Comparison of ENCODE assay signal across 15 mouse cellular contexts in genomic region chr6:31260645-31261345, GRCm38 (mm10).
DNase-seq lines count a peak whose midpoint lies in the region; ATAC-seq and TF ChIP-seq lines count a peak whose summit lies in the region.
"Had no signal": no experiment of that assay in that cellular context is flagged by ENCODE, and none has a peak within 500 bp of the region (broad histone marks: within the 10 kb centered on the region; RNA-seq: fewer than 3 reads in every experiment).

No protein-coding gene starts in this region.

- intact Hi-C loops in gastrocnemius, postnatal 14 days (cut with DNase I; ENCODE audit: low total_unique reads): no loop called here

- no peak for TF ChIP-seq CTCF in kidney, adult 2 months (conservative IDR thresholded peaks at IDR 0.05; ENCODE audit: insufficient read depth, insufficient read length, low read depth, low read length)

- peak overlapping the region; percentile 64 for H3K27ac ChIP-seq in kidney, adult 2 months (ENCODE audit: insufficient read depth, low read depth, low read length)
- no peak overlapping the region for H3K27ac ChIP-seq in kidney, embryonic 16.5 days (ENCODE audit: low read length)
- H3K27ac ChIP-seq: hindbrain, postnatal 0 days; left cerebral cortex, adult 2 months; liver, embryonic 14.5 days had no signal

- WGBS in kidney, adult 2 months: 63% methylated on average over 10 of the region's 10 CpGs
- WGBS in kidney, embryonic 16.5 days: 80% methylated on average over 10 of the region's 10 CpGs

- H3K4me3 ChIP-seq in kidney, adult 2 months (ENCODE audit: insufficient read depth, low read depth, low read length): no peak overlapping the region
- H3K4me3 ChIP-seq in kidney, embryonic 16.5 days (ENCODE audit: low read length): no peak overlapping the region
- H3K4me3 ChIP-seq: left cerebral cortex, adult 2 months had no signal

- H3K4me1 ChIP-seq in kidney, adult 2 months (ENCODE audit: control insufficient read depth, insufficient read depth, low read length): peaks cover 30% of the 10 kb centered on the region
- no peaks in the 10 kb centered on the region for H3K4me1 ChIP-seq in kidney, embryonic 16.5 days (ENCODE audit: insufficient read depth, low read length)

- DNase-seq in gastrocnemius, adult 18-20 months (ENCODE audit: low spot score): peak; percentile 52
- no peak for DNase-seq in gastrocnemius, postnatal 14 days
- DNase-seq in kidney, adult 2 months: peak; percentile 71
- DNase-seq in NIH3T3 (ENCODE audit: low read depth): peak; percentile 20
- peak; percentile 48 for DNase-seq in adrenal gland, postnatal 25 days
- no peak for DNase-seq in yolk sac, embryonic 10.5 days (ENCODE audit: low spot score)
- DNase-seq: B cell, adult 2 months; cerebellum, postnatal 10 days; kidney, adult 18-20 months; lung, postnatal 10 days; right cerebral cortex, adult 18-20 months had no signal

- no peaks in the 10 kb centered on the region for H3K36me3 ChIP-seq in kidney, adult 2 months (ENCODE audit: control insufficient read depth, insufficient read depth, low read length)
- H3K36me3 ChIP-seq in kidney, embryonic 16.5 days (ENCODE audit: insufficient read depth, low read length): no peaks in the 10 kb centered on the region

- H3K9ac ChIP-seq in kidney, embryonic 16.5 days (replicated peaks; ENCODE audit: low read length): no peak overlapping the region
- H3K9ac ChIP-seq: liver, embryonic 14.5 days had no signal

- ATAC-seq in kidney, embryonic 16.5 days (ENCODE audit: low FRiP score, low TSS enrichment): no peak
- ATAC-seq: hindbrain, postnatal 0 days had no signal

- no peak for TF ChIP-seq POLR2A in kidney, adult 2 months (IDR thresholded peaks at IDR 0.05; ENCODE audit: low read depth, low read length)

- H3K9me3 ChIP-seq in kidney, embryonic 16.5 days (ENCODE audit: low read length): no peaks in the 10 kb centered on the region

- H3K4me2 ChIP-seq in kidney, embryonic 16.5 days (replicated peaks; ENCODE audit: low read depth, low read length): no peak overlapping the region

- no peaks in the 10 kb centered on the region for H3K27me3 ChIP-seq in kidney, adult 2 months (replicated peaks; ENCODE audit: control insufficient read depth, insufficient read depth, low read length)
- H3K27me3 ChIP-seq in kidney, embryonic 16.5 days (ENCODE audit: insufficient read depth, low read length): no peaks in the 10 kb centered on the region

Comparison
In these comparisons a context has a peak if more than half of its experiments do, and no peak if none do; other contexts are left out.
1. DNase-seq: peak in gastrocnemius, adult 18-20 months (single experiment), kidney, adult 2 months (single experiment), NIH3T3 (single experiment) and adrenal gland, postnatal 25 days (single experiment); none in gastrocnemius, postnatal 14 days (single experiment) and yolk sac, embryonic 10.5 days (single experiment).